Mouse (Mus musculus) c-Kit-positive CD71-positive TER-119-positive erythroid progenitor cells, embryonic 14.5 days (primary cell): ENCODE results near the gene CN725425.
A peak's percentile ranks its signal among the peaks of the same experiment; 100 is the strongest.

Source experiments
- DNase-seq: peaks from one replicate; pipeline ENCODE4 v3.0.0-alpha.2; 2013; ENCODE audit warnings: low spot score

Gene CN725425

DNA sequence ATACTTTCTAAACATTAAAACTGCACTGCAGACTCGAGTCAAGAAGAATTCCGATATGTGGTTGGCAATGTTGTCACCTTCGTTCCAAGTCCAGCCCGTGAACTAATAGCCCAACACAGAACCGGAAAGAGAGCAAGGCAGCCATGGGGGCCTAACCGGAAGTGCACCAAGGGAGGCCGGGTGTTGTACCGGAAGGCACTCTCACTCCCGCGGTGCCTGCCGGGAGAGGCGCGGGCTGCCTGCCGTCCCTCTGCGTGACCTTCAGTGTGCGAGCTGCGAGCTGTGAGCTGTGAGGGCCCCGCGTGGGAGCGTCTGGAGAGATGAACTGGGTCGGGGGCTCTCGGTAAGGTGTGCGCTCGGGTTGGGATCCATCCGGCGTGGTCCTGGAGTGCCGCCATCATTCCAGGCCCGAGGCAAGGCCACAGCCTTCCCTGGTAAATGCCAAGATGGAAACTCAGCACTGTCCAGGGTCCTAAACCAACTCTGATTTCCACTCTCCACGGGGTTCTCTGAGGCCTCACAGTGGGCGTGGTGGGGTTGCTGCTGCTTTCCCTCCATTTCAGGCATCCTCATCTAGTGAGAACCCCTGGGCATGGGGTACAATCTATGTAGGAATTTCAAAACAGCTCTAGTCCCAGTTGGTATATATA, at the start of gene CN725425:
Gene CN725425 (plus strand): TSS at position 239 of the 650 bp plus-strand sequence.
- no peak for DNase-seq

- DNase-seq, result no peak
Measured at GRCm38 (mm10) chr15:91152592-91152991, 46.7 kb upstream of the CN725425 start.

DNA sequence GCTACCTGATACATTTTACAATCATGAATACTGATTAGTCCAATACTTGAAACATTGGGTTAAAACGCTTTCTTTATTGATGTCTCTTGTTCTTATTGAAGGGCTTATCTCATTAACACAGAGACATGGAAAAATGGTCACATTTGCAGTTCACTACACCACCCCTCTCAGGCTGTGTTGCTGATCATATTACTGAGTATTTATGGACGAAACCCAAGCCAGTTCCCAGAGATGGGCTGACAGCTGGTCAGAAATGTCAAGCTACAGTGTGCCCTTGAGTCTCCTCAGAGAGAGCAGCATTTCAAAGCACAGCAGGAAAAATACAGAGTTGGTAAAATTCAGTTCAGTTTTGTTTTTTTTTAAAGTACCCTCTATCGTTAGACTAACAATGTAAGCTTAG, 46.0 kb upstream of the CN725425 start:
- DNase-seq, result no peak

DNA sequence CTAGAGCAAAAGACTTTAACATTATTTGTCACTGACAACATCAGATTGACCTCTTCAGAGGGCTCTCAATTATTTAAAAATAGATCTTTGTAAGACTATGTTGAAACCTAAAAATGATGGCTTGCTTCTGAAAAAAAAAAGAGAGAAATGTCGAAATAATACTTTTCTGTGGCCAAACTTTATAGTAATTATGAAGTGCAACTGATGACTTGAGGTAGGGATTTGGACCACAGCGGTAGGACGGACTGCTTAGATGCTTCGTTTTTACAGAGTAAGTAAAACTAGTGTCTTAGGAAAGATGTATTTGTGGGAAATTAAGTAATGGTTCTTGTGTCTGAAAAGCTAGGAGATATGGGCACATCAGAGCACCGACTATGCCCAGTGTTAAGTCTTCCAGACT, 38.1 kb upstream of the CN725425 start:
- no peak for DNase-seq

DNA sequence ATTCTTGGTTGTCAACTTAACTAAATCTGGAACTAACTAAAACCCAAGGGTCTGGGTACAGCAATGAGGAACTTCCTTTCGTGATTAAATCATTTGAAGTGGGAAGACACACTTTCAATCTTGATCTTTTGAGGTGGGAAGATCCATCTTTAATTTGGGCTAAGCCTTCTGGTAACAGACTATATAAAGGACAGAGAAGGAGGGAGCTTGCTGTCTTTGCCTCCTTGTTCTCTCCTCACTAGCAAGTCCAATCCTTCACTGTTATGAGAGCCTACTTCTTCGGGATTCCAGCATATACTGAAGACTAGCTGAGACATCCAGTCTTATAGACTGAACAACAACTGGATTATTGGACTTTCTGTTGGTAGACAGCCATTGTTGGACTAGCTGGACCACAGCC, 35.8 kb upstream of the CN725425 start:
- DNase-seq, result no peak

- DNase-seq, result no peak
Measured at GRCm38 (mm10) chr15:91165021-91165420, 34.3 kb upstream of the CN725425 start.

DNA sequence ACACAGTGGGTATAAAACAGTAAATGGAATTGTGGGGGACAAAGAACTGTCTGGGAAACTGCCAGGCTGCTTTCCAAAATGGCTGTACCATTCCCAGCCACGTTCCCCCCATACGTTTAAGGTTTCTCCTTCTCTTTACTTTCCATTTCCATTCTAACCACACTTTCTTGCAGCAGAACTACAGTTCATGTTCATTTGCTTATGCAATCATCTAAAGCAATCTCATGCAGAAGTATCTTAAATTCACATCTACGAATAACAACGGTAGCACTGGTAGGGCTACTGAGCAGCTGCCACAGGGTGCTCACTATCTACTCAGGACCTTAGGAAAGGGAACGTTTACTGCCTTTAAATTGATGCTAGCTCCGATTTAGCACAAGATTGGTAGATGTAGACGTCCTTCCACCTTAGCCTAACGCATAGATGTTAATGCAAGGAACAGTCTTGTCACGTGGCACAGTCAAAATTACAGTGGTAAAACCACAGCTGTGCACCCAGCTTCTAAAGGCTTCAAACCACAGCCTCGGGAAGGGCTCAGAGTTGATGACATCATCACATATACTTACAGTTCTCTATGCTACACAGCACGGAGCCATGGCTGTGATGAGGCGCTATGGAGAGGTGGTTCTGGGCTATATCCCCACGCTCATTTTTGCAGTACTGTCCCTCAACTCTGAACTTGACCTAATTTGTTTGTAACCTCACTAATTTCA, 31.3 kb upstream of the CN725425 start:
- DNase-seq, result no peak

DNA sequence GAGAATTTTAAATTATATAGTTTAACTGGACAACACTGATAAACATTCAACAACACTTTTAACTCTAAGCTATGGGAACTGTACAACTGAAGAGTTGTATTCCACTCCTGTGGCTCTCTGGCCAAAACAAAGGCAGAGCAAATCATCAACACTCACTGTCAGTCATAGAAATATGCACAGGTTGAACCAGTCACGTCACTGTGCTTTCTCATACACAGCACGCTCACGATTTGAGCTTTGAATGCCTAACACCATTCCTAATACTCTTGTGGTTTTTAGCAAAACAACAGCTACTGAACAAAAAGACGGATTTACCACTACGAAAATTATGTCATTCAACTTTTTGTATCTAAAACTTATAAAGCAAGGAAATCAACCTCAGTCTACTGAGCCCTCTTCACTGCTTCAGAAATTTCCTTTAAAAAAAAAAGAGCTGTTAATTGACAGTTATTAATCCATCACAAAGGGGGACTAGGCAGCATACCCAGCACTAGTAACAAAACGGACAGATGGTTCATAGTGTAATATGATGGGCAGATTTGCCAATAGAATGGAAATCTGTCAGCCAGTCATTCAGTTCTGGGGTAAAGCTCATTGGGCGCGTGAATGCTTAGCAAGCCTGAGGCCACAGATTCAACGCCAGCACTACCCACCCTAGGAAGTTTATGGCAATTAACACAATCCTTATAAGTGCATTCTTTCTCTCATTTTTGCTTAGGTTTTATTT, 28.5 kb upstream of the CN725425 start:
- DNase-seq, result no peak

GRCm38 (mm10) chr15:91171332-91171731, 28.0 kb upstream of the CN725425 start:
- DNase-seq, result no peak

DNA sequence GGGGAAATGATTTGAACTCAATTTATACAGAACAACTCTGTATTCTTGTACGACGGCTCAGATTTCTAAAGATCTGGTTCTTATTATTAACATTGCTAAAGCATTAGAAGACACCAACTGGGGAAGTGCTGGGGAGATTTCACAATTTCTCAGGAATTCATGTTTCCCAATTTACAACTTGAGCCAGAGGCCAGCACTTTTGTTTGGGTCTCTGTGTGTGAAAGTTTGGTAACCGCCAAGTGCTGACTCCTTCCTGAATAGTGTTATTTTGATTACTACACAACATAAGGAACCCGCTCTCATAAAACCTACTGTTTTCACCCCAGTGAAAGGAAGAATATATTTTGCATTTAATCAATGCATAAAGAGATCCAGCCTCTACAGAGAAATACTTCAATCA, 27.1 kb upstream of the CN725425 start:
- DNase-seq, result no peak

GRCm38 (mm10) chr15:91178656-91179314, 20.5 kb upstream of the CN725425 start:
- no peak for DNase-seq

DNA sequence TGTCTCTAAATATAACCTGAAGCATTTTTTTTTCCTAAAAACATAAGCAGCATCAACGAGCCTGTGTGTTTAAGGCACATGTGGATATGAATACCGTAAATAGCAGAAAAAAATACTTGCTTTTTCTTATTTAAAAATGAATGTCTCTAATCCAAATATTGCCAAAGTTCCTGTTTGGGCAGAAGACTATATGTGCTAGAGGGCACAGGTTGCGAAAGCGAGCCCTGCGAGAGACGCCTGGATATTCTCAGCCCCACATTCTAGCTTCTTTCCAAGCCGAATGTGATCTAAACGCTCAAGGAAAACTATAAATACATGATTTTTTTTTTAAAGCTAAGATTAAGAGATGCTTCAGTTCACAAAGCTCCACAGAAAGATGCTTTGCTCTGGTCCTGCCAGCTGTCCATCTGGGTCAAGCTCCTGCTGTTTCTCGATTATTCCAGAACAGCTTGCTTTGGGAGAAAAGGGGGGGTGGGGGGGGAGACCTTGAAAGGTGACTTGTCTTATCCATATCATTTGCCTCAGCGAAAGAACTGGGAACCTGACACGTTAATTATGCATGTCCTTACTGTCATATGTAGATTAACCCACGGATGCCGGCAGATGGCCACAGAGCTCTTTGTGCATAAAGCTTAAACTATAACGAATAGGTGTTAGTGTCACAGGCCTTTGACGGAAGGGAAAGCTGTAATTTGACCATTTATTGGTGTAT, 19.2 kb upstream of the CN725425 start:
- DNase-seq, result no peak

GRCm38 (mm10) chr15:91186358-91186757, 12.9 kb upstream of the CN725425 start:
- DNase-seq, result no peak

DNA sequence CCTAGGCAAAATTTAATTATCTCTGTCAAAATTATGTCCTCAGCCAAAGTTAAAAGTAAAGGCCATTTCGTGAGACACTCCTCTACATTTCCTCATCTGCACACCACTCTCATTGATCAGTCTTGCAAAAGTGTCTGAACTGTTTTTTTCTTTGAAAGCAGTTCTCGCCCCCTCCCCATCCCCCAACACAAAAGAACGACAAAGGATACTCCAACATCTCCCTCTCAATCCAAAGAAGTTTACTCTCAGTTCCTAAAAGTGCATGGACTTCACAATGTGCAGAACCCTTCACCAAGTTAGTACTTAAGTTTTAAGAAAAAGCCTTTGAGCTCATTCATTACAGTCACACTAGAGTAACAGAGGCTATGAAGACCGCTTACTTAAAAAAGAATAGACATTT, 9.3 kb upstream of the CN725425 start:
- no peak for DNase-seq

DNA sequence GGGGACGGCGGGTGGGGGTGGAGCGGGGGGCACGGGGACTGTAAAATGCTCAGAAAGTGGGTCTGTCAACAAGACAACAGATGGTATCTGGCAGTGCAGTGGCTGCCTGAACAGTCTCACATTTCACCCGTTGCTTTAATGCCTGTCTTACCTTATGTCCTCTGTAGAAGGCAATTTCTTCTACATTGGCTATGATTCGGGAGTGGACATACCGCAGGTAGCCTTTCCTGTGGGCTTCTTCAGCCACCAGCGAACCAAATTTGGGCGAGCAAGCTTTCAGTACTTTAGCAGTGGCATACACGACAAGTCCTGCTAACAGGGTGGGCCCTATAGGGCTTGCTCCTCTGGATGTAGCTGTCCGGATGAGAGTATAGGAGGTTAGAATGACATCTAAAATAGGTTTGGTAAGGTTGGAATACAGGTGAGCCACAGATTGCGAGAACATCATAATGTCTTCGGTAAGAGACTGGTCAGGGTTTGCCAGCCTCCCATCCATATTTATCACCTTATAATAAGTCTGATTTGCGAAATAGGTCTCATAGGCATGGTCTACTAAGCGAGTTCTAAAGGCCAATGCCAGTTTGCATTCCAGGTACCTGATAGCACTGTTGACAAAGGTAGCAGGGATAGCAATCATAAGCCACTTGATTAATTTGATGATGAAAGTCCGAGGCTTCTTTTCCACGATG, 8.6 kb upstream of the CN725425 start:
- no peak for DNase-seq

DNA sequence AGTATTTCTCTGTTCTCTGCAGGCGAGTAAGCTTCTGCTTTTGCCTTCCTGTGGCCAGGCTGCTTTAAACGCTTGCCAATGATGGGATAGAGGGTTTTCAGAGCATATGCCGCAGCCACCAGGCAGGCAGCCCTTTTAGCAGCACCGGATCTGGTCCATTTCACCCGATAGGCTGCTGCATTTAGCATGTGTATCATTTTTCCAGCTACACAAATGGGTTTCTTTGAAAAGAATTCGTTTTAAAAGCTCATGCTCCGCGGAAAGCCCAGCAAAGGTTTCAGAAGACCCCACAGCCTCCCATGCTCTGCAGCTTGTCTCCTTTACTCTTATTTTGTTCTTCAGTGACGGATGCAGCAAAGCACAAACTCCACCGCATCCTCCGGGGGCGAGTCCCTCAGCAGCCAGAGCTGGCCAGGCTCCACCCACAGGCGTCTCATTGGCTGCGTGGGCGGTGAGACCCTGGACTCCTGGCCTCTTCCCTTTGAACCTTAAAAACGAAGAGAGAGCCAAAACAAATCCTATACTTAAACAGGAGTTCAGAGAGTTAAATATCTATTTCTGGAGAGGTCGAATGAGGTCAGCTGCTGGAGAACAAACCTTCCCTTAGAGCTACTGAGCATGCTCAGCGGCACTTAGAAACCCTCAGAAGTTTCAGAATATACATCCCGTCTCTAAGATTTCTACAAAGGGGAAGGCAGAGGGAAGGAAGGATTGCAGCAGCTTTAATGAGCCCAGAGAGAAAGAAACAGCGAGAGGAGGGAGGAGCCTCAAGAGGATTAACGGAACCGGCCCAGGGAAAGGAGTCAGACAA, 7.7 kb upstream of the CN725425 start, which contains the start of gene Abcd2:
Gene Abcd2 (minus strand): TSS at position 388 of the 811 bp plus-strand sequence.
- peak; percentile 31 for DNase-seq

DNA sequence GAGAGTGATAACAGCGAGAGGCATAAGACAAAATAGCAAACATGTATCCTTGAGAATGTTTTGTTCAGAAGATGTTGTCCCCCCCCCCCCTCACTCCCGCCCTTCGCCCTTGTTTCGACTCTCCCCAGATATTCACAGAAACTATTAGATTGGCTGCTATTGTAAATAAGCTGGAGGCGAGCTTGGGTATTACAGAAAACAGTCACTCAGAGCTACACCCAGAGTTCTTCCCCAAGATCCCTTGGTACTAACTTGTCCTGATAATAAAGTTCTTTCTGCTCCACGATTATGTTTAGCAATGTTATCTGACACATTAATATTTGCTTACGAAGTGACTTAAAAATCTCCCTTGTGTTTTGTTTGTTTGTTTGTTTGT, 7.1 kb upstream of the CN725425 start:
- no peak for DNase-seq

DNA sequence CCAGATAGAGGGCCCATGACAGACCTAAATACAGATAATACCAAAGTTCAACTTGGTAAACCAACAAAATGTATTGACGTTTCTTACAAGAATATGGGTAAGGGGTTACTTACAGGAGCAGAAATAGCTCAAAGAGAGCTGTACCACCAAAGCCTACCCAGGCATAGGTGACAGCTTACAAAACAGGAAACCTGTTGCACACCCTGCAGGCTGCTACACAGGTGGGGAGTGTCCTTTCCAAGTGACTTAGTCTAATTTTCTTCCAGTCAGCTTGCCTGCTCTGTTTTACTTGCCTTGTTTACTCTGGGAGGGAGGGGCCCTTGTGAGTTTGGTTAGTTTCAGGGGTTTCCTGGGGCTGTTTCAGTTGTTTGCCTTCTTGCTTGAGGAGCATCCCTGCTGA, 1.5 kb downstream of the CN725425 start:
- no peak for DNase-seq

DNA sequence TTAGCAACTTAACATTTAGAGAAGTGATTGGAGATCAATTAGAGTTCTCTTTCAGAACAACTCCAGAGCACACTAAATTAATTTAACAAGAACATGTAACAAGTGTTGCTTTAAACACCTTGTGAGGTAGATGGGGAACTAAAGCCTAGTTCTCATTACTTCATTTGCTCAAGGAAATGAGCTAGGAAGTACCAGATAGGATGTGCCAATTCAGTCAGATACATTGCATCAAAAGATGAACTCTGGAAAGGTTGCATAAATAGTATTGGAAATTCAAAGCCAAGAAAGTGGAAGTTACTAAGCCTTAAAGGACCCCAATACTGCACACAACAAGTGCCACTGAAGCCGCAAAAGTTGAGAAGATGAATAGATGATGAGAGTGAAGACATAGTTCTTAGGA, 3.2 kb downstream of the CN725425 start:
- no peak for DNase-seq

DNA sequence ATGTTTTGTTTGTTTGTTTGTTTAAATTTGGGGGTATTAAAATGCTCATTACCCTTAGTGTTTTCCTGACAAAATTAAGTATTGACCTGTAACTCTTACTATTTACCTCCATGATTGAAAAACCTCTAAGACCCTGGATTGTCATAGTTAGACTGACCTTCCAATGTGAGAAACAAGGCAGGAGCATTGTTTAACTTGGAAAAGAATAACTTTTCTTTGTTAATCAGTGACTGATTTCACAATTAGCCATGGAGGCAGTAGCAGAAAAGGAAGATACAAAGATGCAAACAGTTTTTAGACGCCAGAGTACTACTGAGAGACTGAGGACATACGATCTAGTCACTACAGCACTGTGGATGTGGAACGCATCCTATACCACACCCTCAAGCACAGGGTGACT, 4.2 kb downstream of the CN725425 start:
- no peak for DNase-seq

GRCm38 (mm10) chr15:91206518-91206917, 7.2 kb downstream of the CN725425 start:
- DNase-seq, result no peak
